Mouse (Mus musculus): Measurements from ENCODE around the gene Nxpe3. TPM values are rescaled to one million over a fixed set of nuclear protein-coding genes. Genes with fewer than 3 reads are reported as not detected.

Gene Nxpe3
- 1 to 10 TPM; 2.5 to 3.3 TPM for total RNA-seq (2023)

DNA sequence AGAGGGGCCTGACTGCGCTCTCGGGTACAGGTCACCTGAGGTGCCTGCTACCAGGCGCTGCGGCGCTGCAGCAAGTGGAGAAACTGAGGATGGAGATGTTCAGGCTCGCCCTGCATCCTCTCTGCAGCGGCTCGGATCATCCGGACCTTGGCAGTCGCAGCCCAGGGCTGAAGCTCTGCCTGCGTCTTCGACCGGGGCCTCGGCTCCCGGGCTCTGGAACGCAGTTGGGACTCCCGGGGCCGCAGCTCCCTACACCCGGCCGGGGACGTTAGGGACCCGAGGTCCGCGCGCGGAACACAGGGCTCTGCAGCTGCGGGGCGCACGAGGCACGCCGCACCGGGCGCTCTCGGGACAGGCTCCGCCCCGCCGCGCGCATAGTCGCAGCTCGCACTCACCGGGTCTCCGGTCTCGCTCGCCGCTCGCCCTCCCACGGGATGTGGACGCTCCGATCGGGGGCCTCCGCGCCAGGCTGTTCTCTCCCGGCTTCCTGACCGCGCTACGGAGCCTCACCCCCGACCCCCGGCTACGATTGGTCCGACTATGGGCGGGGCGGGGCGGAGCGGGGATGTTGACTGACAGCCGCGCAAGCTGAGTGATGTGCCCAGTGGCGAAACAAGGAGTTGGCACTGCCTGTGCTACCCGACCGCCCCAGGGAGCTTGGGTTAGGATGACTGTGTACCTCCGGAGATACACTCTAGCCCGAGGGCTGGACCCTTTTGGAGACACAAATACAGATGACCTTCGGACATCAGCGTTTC lies at the start of gene Nxpe3:
Gene Nxpe3 (minus strand): TSS at position 393 of the 758 bp plus-strand sequence.

GRCm38 (mm10) chr16:55934453-55935037 lies 39.5 kb upstream of the Nxpe3 start, which contains the start of gene Cep97:
Cep97 (minus strand) TSS chr16:55934855.

GRCm38 (mm10) chr16:55838510-55839474 lies 56.3 kb downstream of the Nxpe3 start, which contains the start of gene Nfkbiz:
Nfkbiz (minus strand) TSS chr16:55838899.

Other genes with a start within 250 kb of the Nxpe3 start
- gene Nfkbiz, start 56.4 kb downstream of the Nxpe3 start, total RNA-seq (2023) = 100 to 1,000 TPM; 280 to 331 TPM
- 1 to 10 TPM; 3.6 to 3.7 TPM for gene Cep97, start 39.6 kb upstream of the Nxpe3 start, total RNA-seq (2023)
- 100 to 1,000 TPM; 359 to 376 TPM for gene Rpl24, start 71.0 kb upstream of the Nxpe3 start, total RNA-seq (2023)
- gene Zbtb11, start 78.6 kb upstream of the Nxpe3 start, total RNA-seq (2023) = 10 to 100 TPM; 28.1 to 29.4 TPM
- 10 to 100 TPM; 74.8 to 88.1 TPM for gene Pcnp, start 134.5 kb upstream of the Nxpe3 start, total RNA-seq (2023)
- gene Trmt10c, start 142.5 kb upstream of the Nxpe3 start, total RNA-seq (2023) = 1 to 10 TPM; 4.6 to 6.6 TPM
- 10 to 100 TPM; 48.9 to 56.1 TPM for gene Senp7, start 153.1 kb upstream of the Nxpe3 start, total RNA-seq (2023)